Mouse (Mus musculus) spleen, postnatal 36 days (tissue): ENCODE data around the gene Cdkn2d.
A peak's percentile ranks its signal among the peaks of the same experiment; 100 is the strongest.
"Not testable (repeated sequence)": the region's sequence is repeated elsewhere in the genome, so short reads cannot be mapped to it uniquely, and the experiment has no call there.

Experiments used
- DNase-seq, 2 experiments: peaks; one replicate each; pipeline ENCODE4 v3.0.0; 2022; ENCODE audit warnings: low spot score in 2 of 2, mixed read lengths in 1 of 2

Cdkn2d gene

GRCm38 (mm10) chr9:21291022-21291787, at the start of gene Cdkn2d:
Gene Cdkn2d, minus strand, starts transcription at chr9:21291407.
- peak; percentile 100 for DNase-seq

GRCm38 (mm10) chr9:21340411-21340810, 49.2 kb upstream of the Cdkn2d start:
- no peak for DNase-seq

- no peak for DNase-seq
These were observed 46.4 kb upstream of the Cdkn2d start for GRCm38 (mm10) chr9:21337652-21338051.

DNA sequence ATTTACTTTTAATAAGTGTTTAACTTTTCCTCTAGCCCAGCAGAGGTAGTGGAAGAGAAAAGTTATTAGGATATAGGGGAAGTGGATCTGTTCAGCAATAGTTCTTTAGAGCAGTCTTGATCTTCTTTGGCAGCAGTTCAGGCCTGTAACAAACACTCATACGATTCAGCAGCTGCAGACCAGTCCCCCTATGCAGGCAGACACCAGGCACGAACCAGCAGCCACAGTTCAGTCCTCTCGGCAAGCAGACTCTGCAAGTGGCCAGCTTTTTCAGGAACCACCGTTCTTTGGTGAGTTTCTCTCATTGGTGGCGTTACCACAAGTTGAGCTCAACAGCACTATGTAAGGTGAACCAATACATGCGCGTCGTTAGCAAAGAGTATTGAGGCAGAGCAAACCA, 45.3 kb upstream of the Cdkn2d start:
- no peak for DNase-seq

- DNase-seq, result no peak
These were observed 44.2 kb upstream of the Cdkn2d start for GRCm38 (mm10) chr9:21335391-21335790.

DNA sequence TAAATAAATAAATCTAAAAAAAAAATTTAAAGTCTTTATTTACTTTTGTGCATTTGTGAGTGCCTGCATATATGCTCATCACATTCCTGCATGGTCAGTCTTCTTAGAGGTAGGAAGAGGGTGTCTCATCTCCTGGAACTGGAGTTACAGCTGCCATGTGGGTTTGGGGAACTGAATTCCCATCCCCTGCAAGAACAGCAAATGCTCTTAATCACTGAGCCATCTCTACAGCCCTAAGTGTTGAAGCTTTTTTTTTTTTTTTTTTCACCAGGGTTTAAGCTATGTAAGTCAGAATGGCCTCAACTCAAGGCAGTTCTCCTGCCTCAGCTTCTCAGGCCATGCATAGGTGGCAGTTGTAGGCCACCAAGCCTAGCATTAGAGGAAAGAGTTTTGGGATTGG, 43.5 kb upstream of the Cdkn2d start:
- no peak for DNase-seq

GRCm38 (mm10) chr9:21333523-21333922, 42.3 kb upstream of the Cdkn2d start:
- DNase-seq, result no peak

DNA sequence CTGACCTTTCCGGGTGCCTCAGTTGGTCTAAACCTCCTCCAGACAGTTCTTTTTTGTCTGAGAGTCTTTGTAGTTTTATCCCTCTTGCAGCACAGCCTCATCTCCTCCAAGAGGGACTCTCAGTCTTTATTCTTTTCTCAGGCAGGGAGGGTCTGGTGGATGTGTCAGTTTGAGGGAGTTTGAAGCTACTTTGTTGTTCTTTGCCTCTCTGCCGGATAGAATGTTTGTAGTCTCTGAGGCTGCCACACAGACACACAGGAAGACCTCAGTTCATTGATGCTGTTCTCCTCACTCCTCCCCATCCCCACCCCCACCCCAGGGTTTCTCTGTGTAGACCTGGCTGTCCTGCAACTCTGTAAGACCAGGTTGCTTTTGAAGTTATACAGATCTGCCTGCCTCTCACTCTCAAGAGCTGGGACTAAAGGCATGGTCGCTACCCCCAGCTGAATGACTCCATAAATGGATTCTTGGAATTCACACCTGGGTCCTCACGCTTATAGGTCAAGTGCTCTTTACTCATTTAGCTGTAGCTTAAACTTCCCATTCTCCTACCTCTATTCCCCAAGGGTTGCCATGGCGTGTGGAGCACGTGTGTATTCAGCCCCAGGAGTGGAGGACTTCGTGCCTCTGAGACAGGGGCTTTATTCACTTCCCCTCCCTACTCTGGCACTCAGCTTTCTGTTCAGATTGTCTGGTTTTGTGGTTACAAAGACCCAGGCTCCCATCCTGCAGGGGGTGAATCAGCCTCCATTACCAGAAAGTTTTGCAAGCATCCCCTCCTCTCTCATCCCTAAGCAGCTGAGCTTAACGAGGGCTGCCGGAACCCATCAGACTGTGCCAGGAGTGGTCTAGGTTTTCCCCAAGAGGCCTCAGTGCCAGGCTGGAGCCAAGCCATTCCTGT, 41.2 kb upstream of the Cdkn2d start:
- peak; percentile 45 to 60 for DNase-seq

- no peak for DNase-seq
These were observed 40.3 kb upstream of the Cdkn2d start for GRCm38 (mm10) chr9:21331365-21332140.

DNA sequence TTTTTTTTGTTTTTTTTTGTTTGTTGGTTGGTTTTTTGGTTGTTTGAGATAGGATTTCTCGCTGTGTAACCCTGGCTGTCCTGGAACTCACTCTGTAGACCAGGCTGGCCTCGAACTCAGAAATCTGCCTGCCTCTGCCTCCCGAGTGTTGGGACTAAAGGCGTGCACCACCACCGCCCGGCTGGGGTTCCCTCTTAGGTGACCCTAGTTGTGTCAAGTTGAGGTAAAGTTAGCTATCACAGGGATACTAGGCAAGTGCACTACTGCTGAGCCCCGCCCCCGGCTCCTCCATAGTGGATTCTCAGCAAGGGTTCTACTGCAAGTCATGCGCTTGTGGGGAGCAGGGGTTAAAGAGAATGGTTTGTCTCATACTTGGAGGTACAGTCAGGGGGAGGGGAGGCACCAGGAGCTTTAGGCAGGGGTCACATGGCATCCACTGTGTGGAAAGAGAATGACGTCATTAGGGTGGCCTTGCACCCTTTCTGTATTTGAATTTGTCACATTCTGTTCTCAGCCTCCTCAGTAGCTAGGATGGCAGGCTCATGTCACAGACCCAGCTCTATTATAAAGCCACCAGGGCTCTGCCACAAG, 38.6 kb upstream of the Cdkn2d start:
- no peak for DNase-seq

DNA sequence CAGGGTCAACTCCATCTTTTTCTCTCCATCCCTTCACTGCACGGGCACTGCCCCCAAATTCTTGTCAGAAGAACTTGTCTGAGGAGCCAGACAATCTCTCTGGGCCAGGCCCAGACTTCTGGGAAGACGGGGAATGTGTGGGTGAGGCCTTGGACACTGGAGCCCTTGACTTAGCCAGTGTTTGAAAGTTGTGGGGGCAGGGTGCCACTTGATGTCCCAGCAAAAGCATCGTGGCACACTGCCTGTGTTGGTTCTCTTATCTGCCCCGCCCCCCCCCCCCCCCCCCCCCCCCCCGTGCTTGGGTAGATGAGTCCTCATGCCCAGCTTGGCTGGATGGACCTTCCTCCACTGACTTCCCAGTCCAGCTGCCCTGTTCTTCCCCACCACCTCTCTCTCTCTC, 37.8 kb upstream of the Cdkn2d start:
- DNase-seq, result no peak

- DNase-seq, result peak; percentile 81 to 83
These were observed 36.8 kb upstream of the Cdkn2d start for GRCm38 (mm10) chr9:21328041-21328440.

DNA sequence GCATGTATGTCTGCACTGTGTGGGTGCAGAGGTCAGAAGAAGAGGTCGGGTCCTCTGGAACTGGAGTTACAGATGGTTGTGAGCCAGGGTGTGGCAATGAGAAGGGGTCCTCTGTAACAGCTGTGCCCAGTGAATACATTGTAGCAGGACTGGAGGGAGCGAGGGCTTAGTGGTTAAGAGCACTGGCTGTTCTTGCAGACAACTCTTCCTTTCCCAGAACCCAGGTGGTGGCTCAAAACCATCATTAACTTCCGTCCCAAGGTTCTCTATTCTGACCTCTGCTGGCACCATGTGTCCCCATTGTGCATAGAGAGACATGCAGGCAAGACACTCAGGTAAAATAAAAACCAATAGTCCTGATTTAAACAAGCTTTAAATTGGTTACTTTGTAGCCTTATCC, 36.4 kb upstream of the Cdkn2d start:
- DNase-seq, result peak; percentile 56 to 57

DNA sequence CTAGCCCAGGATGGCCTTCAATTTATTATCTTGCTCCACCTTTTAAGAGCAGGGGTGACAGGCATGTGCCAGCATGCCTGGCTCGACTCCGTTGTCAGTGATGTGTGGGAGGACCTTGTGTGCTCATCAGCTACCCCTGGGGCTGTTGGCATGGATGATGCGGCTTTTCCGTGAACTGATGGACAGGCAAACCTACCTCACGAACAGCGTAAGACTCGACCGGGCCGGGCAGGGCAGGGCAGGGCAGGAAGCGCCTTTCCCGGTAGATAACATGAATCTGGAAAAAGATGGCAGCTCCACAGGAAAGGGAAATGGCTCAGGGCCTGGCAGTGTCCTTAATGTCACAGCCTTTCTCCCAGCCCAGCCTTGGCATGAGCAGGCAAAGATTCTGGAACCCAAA, 33.1 kb upstream of the Cdkn2d start:
- no peak for DNase-seq

GRCm38 (mm10) chr9:21322917-21323297, 31.7 kb upstream of the Cdkn2d start:
- DNase-seq, result not testable (repeated sequence)

DNA sequence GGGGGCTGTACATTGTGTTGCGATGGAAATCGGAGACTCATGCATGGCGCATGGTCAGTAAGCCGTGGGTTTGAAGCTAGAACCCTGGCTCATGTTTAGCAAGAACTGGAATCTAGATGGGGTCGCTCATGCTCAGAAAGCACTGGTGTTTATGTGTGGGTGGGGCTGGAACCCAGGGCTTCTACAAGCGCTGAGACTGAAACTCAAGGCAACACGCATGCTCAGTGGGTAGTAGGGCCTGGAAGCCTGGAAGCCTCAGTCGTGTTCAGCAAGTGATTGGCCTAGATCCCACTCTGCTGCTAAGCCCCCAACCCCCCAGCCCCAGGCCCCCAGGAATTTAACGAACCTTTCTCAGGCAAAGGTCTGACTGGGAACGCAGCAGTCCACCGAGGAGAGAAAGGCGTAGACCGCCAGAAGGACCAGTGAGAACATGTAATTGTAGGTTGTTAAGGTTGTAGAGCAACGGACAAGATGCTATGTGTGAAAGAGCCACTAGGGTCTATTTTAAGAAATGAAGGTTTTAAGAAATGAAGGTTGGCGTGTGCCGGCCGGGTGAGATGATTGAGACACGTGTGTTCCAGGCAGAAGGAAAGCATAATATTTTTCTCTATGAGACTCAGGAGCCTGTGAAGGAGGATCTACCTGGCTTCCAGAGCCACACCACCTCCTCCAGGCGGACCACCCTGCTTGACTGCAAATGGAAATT, 31.2 kb upstream of the Cdkn2d start:
- peak; percentile 68 to 69 for DNase-seq

GRCm38 (mm10) chr9:21321513-21321835, 30.3 kb upstream of the Cdkn2d start:
- peak; percentile 80 to 86 for DNase-seq

- peak; percentile 88 to 90 for DNase-seq
These were observed 29.7 kb upstream of the Cdkn2d start, which contains the start of gene Slc44a2 for GRCm38 (mm10) chr9:21320619-21321512. Gene Slc44a2, plus strand, starts transcription at chr9:21320698.

- no peak for DNase-seq
These were observed 29.0 kb upstream of the Cdkn2d start for GRCm38 (mm10) chr9:21320280-21320618.

GRCm38 (mm10) chr9:21319503-21319902, 28.3 kb upstream of the Cdkn2d start:
- no peak for DNase-seq
